Comparison of ENCODE assay signal across 28 mouse cellular contexts in genomic region chr6:118251131-118251530, GRCm38 (mm10). TPM values are rescaled to one million over a fixed set of nuclear protein-coding genes. Genes with fewer than 3 reads are reported as not detected.
DNase-seq lines count a peak whose midpoint lies in the region; ATAC-seq and TF ChIP-seq lines count a peak whose summit lies in the region.
"Had no signal": no experiment of that assay in that cellular context is flagged by ENCODE, and none has a peak within 500 bp of the region (broad histone marks: within the 10 kb centered on the region; RNA-seq: fewer than 3 reads in every experiment).

No protein-coding gene starts in this region.

- intact Hi-C loops in heart, postnatal 14 days (cut with DNase I), result no loop called here

- no peak overlapping the region for H3K4me3 ChIP-seq in intestine, embryonic 15.5 days (replicated peaks)
- H3K4me3 ChIP-seq in intestine, postnatal 0 days (ENCODE audit: low read depth, low read length), result no peak overlapping the region
- no peak overlapping the region for H3K4me3 ChIP-seq in stomach, embryonic 16.5 days (replicated peaks; ENCODE audit: low read length)
- H3K4me3 ChIP-seq: embryonic facial prominence, embryonic 13.5 days; embryonic facial prominence, embryonic 15.5 days; erythroblast, embryonic 14.5 days; forebrain, embryonic 10.5 days; forebrain, embryonic 12.5 days had no signal

- ATAC-seq in intestine, embryonic 15.5 days, result peak; percentile 39; the same call in 1 of the 2 replicates
- ATAC-seq in intestine, postnatal 0 days, result no peak
- ATAC-seq in stomach, embryonic 16.5 days (ENCODE audit: insufficient read depth, low FRiP score), result 0 out of 2 replicates have a peak, but pooled peaks have one; percentile 60
- ATAC-seq: activated CD4-positive, CD25-positive, alpha-beta regulatory T cell, adult 4 months; CD4-positive, CD25-positive, alpha-beta regulatory T cell, adult 4 months; forebrain, embryonic 14.5 days; forebrain, embryonic 16.5 days; Patski had no signal

- no peaks in the 10 kb centered on the region for H3K4me1 ChIP-seq in intestine, embryonic 15.5 days (replicated peaks)
- no peaks in the 10 kb centered on the region for H3K4me1 ChIP-seq in intestine, postnatal 0 days (replicated peaks; ENCODE audit: control insufficient read depth, insufficient read depth, low read length)
- H3K4me1 ChIP-seq in stomach, embryonic 16.5 days (ENCODE audit: control insufficient read depth, insufficient read depth, low read length), result no peaks in the 10 kb centered on the region
- H3K4me1 ChIP-seq: embryonic facial prominence, embryonic 13.5 days; embryonic facial prominence, embryonic 15.5 days; forebrain, embryonic 10.5 days; forebrain, embryonic 12.5 days had no signal

- H3K27me3 ChIP-seq in intestine, embryonic 15.5 days (replicated peaks), result no peaks in the 10 kb centered on the region
- H3K27me3 ChIP-seq in intestine, postnatal 0 days (replicated peaks; ENCODE audit: control insufficient read depth, insufficient read depth, low read length), result no peaks in the 10 kb centered on the region
- H3K27me3 ChIP-seq in stomach, embryonic 16.5 days (ENCODE audit: control insufficient read depth, insufficient read depth, low read length), result no peaks in the 10 kb centered on the region
- H3K27me3 ChIP-seq: embryonic facial prominence, embryonic 13.5 days; embryonic facial prominence, embryonic 15.5 days; forebrain, embryonic 12.5 days had no signal

- WGBS in intestine, embryonic 15.5 days, result 43% methylated on average over 1 of the region's 1 CpGs
- WGBS in intestine, postnatal 0 days, result 63% methylated on average over 1 of the region's 1 CpGs
- WGBS in stomach, embryonic 16.5 days, result 74% methylated on average over 1 of the region's 1 CpGs

- TF ChIP-seq CTCF in intestine, postnatal 0 days (IDR thresholded peaks at IDR 0.05; ENCODE audit: low read depth), result no peak

- H3K36me3 ChIP-seq in intestine, embryonic 15.5 days, result no peaks in the 10 kb centered on the region
- H3K36me3 ChIP-seq in intestine, postnatal 0 days (ENCODE audit: control insufficient read depth, insufficient read depth), result no peaks in the 10 kb centered on the region
- H3K36me3 ChIP-seq in stomach, embryonic 16.5 days (ENCODE audit: control insufficient read depth, insufficient read depth, low read length), result no peaks in the 10 kb centered on the region
- H3K36me3 ChIP-seq: embryonic facial prominence, embryonic 13.5 days; embryonic facial prominence, embryonic 15.5 days; forebrain, embryonic 10.5 days; forebrain, embryonic 12.5 days; G1E had no signal

- H3K9me3 ChIP-seq in intestine, embryonic 15.5 days, result no peaks in the 10 kb centered on the region
- H3K9me3 ChIP-seq in intestine, postnatal 0 days (ENCODE audit: control insufficient read depth), result no peaks in the 10 kb centered on the region
- no peaks in the 10 kb centered on the region for H3K9me3 ChIP-seq in stomach, embryonic 16.5 days (replicated peaks; ENCODE audit: control insufficient read depth, low read length)
- H3K9me3 ChIP-seq: embryonic facial prominence, embryonic 13.5 days; embryonic facial prominence, embryonic 15.5 days; forebrain, embryonic 10.5 days; forebrain, embryonic 12.5 days; G1E had no signal

- H3K4me2 ChIP-seq in intestine, embryonic 15.5 days (replicated peaks), result no peak overlapping the region
- H3K4me2 ChIP-seq in intestine, postnatal 0 days (replicated peaks; ENCODE audit: low read depth), result no peak overlapping the region
- H3K4me2 ChIP-seq in stomach, embryonic 16.5 days (ENCODE audit: low read depth, low read length), result no peak overlapping the region
- H3K4me2 ChIP-seq: embryonic facial prominence, embryonic 13.5 days; embryonic facial prominence, embryonic 15.5 days; forebrain, embryonic 12.5 days had no signal

- peak; percentile 70 for DNase-seq in heart, adult 11 months
- DNase-seq in heart, postnatal 14 days, result no peak
- DNase-seq: adrenal gland, adult 8-10 months; adrenal gland, postnatal 14 days; B cell, adult 2 months; cerebellum, adult 11 months; cerebellum, adult 18-20 months; cerebellum, adult 8-10 months; cerebellum, adult 9-11 months; cerebellum, postnatal 14 days; cerebellum, postnatal 36 days; embryo, embryonic 11 days had no signal

- H3K27ac ChIP-seq in intestine, embryonic 15.5 days, result no peak overlapping the region
- no peak overlapping the region for H3K27ac ChIP-seq in intestine, postnatal 0 days (ENCODE audit: low read depth, low read length)
- no peak overlapping the region for H3K27ac ChIP-seq in stomach, embryonic 16.5 days (ENCODE audit: low read length)
- H3K27ac ChIP-seq: embryonic facial prominence, embryonic 13.5 days; embryonic facial prominence, embryonic 15.5 days; forebrain, embryonic 10.5 days; forebrain, embryonic 12.5 days had no signal

- H3K9ac ChIP-seq in intestine, embryonic 15.5 days, result no peak overlapping the region
- H3K9ac ChIP-seq in intestine, postnatal 0 days (ENCODE audit: low read depth, low read length), result no peak overlapping the region
- no peak overlapping the region for H3K9ac ChIP-seq in stomach, embryonic 16.5 days (ENCODE audit: low read length)
- H3K9ac ChIP-seq: embryonic facial prominence, embryonic 13.5 days; embryonic facial prominence, embryonic 15.5 days; forebrain, embryonic 12.5 days had no signal

RNA-seq across cellular contexts. Expression of gene Ret, which starts 53.6 kb away (rescaled TPM):
- 1 to 10 TPM; 6.4 to 7.9 TPM for total RNA-seq in heart, postnatal 14 days (2021)
- polyA plus RNA-seq in intestine, embryonic 15.5 days (2015; fragmentation: Nextera tagmentation; extraction: Ambion mirVana), result 14.7 and 16.7 TPM in 2 replicates
- 12.0 and 13.5 TPM in 2 replicates for polyA plus RNA-seq in intestine, postnatal 0 days (2015; fragmentation: Nextera tagmentation; extraction: Ambion mirVana)
- 11.9 and 13.1 TPM in 2 replicates for polyA plus RNA-seq in stomach, embryonic 16.5 days (2015; fragmentation: Nextera tagmentation; extraction: Ambion mirVana)
- total RNA-seq: CH12.LX; common myeloid progenitor, adult 5-6 weeks had no signal
- polyA plus RNA-seq: erythroblast, embryonic 14.5 days; G1E had no signal
